Mouse (Mus musculus) limb, embryonic 10.5 days (tissue): ENCODE results near the gene Krt4. TPM values are rescaled to one million over a fixed set of nuclear protein-coding genes. Genes with fewer than 3 reads are reported as not detected.

Experiments
- DNase-seq: peaks from one replicate; pipeline ENCODE4 v3.0.0-alpha.2; 2017; ENCODE audit warnings: low spot score
- H3K27ac ChIP-seq: fragments of 300-500 bp; sonication (generic); 2 replicates; pipeline ENCODE4 v1.5.1; 2016; ENCODE audit warnings: mild to moderate bottlenecking
- H3K27me3 ChIP-seq: fragments of 300-500 bp; sonication (generic); 2 replicates; pipeline ENCODE4 v1.6.1; 2016; ENCODE audit warnings: low read depth, mild to moderate bottlenecking; ENCODE audit not compliant: poor library complexity, severe bottlenecking
- H3K36me3 ChIP-seq: fragments of 300-500 bp; sonication (generic); 2 replicates; pipeline ENCODE4 v1.6.1; 2016; ENCODE audit warnings: mild to moderate bottlenecking, moderate library complexity
- H3K4me1 ChIP-seq: fragments of 300-500 bp; sonication (generic); 2 replicates; pipeline ENCODE4 v1.6.1; 2016
- H3K4me3 ChIP-seq: fragments of 300-500 bp; sonication (generic); 2 replicates; pipeline ENCODE4 v1.5.1; 2016; ENCODE audit warnings: mild to moderate bottlenecking, moderate library complexity
- H3K9me3 ChIP-seq: fragments of 300-500 bp; sonication (generic); replicated peaks from 2 replicates; pipeline ENCODE4 v1.6.1; 2016; ENCODE audit warnings: mild to moderate bottlenecking
- WGBS: fragments of 180-500 bp; shearing (Covaris S2); methylation state at CpG from one replicate; pipeline ENCODE4 v1.1.7; 2016; 5-methylcytosine and 5-hydroxymethylcytosine counted together
- polyA plus RNA-seq: library from polyadenylated mRNA; unstranded; fragments of >200 nt; fragmentation: Nextera tagmentation; extraction: Ambion mirVana; gene quantifications from 2 replicates; pipeline ENCODE4 v1.2.1, GENCODE M21; 2016

Gene Krt4
- polyA plus RNA-seq, result not detected in 2 replicates

DNA sequence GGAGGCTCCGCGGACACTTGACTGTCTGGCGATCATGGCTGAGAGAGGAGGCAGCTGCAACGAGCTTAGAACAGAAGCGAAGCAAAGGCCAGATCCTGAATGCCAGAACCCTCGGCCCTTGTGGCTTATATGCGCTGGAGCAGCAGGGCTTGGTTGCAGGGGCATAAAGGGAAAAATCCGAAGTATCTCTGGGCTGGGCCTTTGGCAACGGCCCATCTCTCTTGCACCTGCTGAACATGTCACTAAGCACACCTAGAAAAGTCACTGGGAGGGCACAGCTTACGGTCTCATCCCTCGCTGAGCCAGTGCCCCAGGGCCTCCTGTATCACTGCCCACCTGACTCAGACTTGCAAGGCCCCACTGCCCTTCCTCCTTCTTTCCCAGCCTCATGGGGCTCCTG, at the start of gene Krt4:
Krt4 (minus strand) TSS at position 101 of the 400 bp plus-strand sequence.
- 80% methylated on average over 11 of the region's 11 CpGs for WGBS
- H3K4me1 ChIP-seq, result peaks cover 22% of the 10 kb centered on the region
- H3K27me3 ChIP-seq, result peaks cover 11% of the 10 kb centered on the region
- H3K9me3 ChIP-seq, result no peaks in the 10 kb centered on the region
- DNase-seq, result no peak
- no peak within 1 kb of the TSS for H3K4me3 ChIP-seq
- no peaks in the 10 kb centered on the region for H3K36me3 ChIP-seq
- H3K27ac ChIP-seq, result no peak within 1 kb of the TSS

DNA sequence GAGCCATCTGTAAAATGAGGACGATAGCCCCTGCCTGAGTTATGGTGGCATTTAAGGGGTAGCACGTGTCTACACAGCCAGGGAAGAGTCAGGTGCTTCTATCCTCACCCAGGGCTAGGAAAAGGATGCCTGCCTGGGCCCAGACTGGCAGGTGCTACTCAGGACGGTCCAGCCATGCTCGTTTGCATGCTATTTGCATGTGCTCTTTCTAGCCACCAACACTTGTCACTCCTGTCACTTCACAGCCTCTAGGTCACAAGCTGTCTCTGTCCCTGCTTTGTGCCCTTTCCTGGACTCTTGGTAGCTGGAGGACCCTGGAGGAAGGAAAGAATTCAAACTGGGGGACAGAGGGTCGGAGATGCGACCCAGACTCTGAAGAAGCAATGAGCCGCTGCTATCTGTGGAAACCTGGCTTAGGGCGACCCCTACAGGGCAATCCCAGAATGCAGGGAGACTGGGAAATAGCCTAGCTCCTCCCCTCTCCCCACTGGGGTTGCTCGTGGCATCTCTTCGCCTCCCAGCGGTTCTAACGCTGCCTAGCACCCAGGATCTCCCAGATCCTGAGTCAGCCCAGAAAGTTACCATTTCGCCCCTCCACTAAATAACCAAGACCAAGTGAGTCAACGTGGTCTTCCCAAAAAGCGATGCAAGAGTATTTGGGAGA, 49.0 kb upstream of the Krt4 start:
- 16% methylated on average over 15 of the region's 15 CpGs for WGBS
- Histone ChIP-seq H3K4me1 (peaks cover 47% of the 10 kb centered on the region), H3K27me3 (peaks cover 17% of the 10 kb centered on the region), H3K27ac (0 out of 2 replicates have a peak overlapping the region, but pooled peaks have one; percentile 30), H3K9me3 (no peaks in the 10 kb centered on the region), H3K4me3 (no peak overlapping the region), H3K36me3 (no peaks in the 10 kb centered on the region)
- peak; percentile 97 for DNase-seq

DNA sequence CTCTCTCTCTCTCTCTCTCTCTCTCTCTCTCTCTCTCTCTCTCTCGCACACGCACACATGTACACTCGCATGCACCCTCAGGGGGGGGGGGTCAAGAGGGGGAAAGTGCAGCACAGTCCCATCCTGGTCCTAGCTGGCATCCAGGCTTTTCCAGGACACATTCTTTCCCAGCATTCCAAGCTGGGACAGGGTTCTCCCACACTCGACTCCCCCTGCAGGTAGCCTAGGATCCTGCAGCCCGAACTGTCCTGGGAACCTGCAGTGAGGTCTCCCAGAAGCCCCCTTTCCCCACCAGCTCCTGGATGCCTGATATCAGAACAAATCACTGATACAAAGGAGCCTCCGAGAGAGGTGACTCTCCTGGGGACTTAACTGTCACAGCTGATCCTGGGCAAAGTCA, 46.0 kb upstream of the Krt4 start:
- Histone ChIP-seq H3K9me3 (no peaks in the 10 kb centered on the region), H3K27ac (peak overlapping the region; percentile 51; the same call in 1 of the 2 replicates), H3K4me1 (peaks cover 20% of the 10 kb centered on the region), H3K27me3 (peaks cover 17% of the 10 kb centered on the region), H3K36me3 (no peaks in the 10 kb centered on the region), H3K4me3 (no peak overlapping the region)
- DNase-seq, result peak; percentile 81
- WGBS, result 11% methylated on average over 3 of the region's 6 CpGs

DNA sequence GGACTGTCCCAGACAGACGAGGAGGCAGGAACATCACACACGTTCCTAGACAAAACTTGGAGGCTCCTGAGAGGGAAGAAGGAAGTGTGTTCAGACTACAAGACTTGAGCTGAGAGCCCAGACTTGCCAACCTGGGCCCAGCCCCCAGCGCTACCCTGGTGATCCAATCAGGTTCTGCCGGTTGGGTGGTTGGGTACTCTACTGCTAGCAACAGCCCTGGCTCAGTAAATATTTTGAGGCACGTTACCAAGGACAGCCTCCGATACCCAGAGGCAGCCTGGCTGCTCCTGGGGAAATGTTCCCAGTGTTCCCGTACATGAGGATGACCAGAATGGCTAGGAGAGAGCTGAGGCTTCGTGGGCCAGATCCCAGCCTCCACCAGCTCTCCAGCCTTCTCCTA, 42.3 kb upstream of the Krt4 start:
- Histone ChIP-seq H3K36me3 (no peaks in the 10 kb centered on the region), H3K4me1 (peaks cover 8% of the 10 kb centered on the region; the same call in 1 of the 2 replicates), H3K4me3 (no peak overlapping the region), H3K27ac (no peak overlapping the region), H3K27me3 (peaks cover 6% of the 10 kb centered on the region; the same call in 1 of the 2 replicates), H3K9me3 (no peaks in the 10 kb centered on the region)
- WGBS, result 84% methylated on average over 8 of the region's 8 CpGs
- DNase-seq, result no peak

DNA sequence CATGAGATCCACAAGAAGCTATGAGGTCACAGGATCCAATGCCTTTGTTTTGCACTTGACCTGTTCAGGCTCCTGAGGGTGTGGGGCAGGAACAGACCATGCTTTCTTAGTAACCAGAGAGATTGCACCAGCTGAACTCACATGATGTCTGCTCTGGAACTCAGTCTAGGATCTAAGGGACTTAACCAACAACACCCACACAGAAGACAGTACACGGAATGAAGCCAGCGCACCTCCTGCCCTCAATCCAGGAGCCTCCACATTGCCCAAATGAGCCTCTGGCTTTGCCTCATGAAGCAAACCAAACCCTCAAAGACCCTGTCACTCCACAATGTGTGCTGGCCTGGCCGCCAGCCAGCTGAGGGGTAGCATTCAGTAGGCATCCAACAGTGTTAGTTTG, 34.4 kb upstream of the Krt4 start:
- Histone ChIP-seq H3K27me3 (0 out of 2 replicates have a peak, but pooled peaks cover under 1% of the 10 kb centered on the region), H3K36me3 (no peaks in the 10 kb centered on the region), H3K4me1 (no peaks in the 10 kb centered on the region), H3K27ac (no peak overlapping the region), H3K4me3 (no peak overlapping the region), H3K9me3 (no peaks in the 10 kb centered on the region)
- DNase-seq, result no peak
- WGBS, result 86% methylated on average over 3 of the region's 3 CpGs

DNA sequence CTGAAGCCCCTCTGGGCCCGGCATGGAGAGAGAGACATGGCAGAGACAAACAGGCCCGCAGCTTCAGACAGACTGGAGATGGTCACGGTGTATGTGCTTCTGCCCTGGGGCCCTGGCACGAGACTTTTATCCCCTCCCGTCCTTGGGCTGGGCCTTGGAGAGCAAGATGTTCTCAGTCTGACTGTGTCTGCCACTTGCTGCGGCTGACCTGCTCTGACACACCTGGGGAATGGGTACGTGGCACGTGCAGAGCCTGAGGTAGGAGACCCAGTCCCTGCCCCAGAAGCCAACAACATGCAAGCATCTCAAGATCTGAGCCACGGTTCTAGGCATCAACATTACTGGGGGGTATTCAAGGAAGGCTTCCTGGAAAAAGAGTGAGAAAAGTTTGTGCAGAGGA, 29.7 kb upstream of the Krt4 start, which contains the start of gene Krt78:
Krt78 (minus strand) TSS at position 101 of the 400 bp plus-strand sequence.
- 0 out of 2 replicates have a peak, but pooled peaks cover 4% of the 10 kb centered on the region for H3K27me3 ChIP-seq
- no peaks in the 10 kb centered on the region for H3K9me3 ChIP-seq
- 90% methylated on average over 9 of the region's 9 CpGs for WGBS
- H3K36me3 ChIP-seq, result no peaks in the 10 kb centered on the region
- no peak for DNase-seq
- H3K4me3 ChIP-seq, result no peak within 1 kb of the TSS
- H3K4me1 ChIP-seq, result no peaks in the 10 kb centered on the region
- no peak within 1 kb of the TSS for H3K27ac ChIP-seq

DNA sequence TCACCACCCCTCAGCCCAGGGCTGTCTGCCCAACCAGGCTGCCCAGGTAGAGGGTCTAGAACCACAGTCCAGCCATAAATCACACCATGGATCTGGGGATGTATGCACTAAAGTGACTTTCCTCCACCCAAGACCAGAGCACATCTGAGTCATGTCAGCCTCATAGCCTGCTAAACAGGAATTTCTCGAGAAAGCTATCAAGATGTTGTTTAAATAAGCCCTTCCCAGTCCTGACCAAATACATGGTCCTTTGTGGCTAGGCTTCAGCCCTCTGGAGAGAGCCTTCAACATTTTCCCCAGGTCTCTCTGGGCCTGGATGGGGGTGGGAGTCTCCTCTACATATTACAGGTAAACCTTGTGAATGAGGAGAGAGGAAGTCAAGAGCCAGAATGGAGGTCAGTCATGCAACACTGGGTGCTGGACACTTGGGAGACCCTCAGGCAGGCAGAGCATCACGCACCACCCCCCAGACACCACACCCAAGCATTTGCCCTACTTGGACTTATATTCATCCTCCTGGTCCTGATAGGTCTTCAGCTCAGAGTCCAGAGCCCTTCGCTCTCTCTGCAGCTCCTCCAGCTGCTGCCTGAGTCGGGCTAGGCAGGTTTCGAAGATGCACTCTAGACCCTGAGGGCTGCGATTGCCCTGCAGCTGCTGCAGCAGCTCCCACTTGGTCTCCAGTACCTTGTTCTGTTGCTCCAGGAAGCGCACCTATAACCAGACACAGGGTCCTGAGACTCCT, 28.4 kb upstream of the Krt4 start:
- Histone ChIP-seq H3K27me3 (0 out of 2 replicates have a peak, but pooled peaks cover 4% of the 10 kb centered on the region), H3K36me3 (no peaks in the 10 kb centered on the region), H3K4me3 (no peak overlapping the region), H3K27ac (no peak overlapping the region), H3K4me1 (no peaks in the 10 kb centered on the region), H3K9me3 (no peaks in the 10 kb centered on the region)
- 89% methylated on average over 7 of the region's 7 CpGs for WGBS
- no peak for DNase-seq

DNA sequence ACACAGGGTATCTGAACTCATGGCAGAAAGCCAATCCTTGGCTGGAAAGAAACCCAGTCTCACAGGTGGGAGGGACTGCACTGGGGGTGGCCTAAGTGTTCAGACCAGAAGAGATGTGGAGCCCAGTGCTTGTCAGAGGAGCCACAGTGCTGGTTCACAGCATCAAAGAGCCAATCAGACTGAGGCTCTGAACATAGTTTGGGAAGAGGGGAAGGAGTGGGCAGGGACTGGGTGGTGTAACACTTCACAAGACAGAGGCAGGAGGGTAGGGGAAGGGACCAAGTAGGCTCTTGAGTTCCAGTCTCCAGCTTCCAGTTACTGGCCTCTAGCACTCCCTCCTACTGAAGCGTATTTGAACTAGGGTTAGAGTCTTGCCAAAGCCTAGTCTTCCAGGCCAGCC, 20.9 kb upstream of the Krt4 start:
- no peak for DNase-seq
- peaks cover 18% of the 10 kb centered on the region for H3K4me1 ChIP-seq
- no peak overlapping the region for H3K4me3 ChIP-seq
- H3K9me3 ChIP-seq, result no peaks in the 10 kb centered on the region
- no peak overlapping the region for H3K27ac ChIP-seq
- H3K27me3 ChIP-seq, result no peaks in the 10 kb centered on the region
- H3K36me3 ChIP-seq, result no peaks in the 10 kb centered on the region
- WGBS, result 83% methylated on average over 1 of the region's 1 CpGs

DNA sequence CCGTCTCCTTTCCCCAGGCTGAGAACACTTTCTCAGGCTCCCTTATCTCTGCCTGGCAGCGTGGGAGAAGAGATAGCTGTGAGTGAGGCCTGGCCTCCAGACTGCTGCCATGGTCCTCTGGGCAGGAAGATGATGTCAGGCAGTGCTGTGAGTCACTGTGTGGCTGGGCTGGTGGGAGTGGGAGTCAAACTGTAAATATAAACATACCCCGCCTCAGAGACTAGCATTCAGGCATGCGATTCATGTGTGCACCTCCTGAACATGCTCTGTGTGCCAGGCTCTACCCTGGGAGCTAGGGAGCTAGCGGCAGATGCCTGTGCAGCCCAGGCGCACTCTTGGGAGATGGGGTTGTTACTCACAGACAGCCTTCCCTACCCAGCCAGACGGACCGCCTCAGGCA, 17.4 kb upstream of the Krt4 start:
- Histone ChIP-seq H3K27ac (0 out of 2 replicates have a peak overlapping the region, but pooled peaks have one; percentile 26), H3K27me3 (no peaks in the 10 kb centered on the region), H3K36me3 (no peaks in the 10 kb centered on the region), H3K4me3 (no peak overlapping the region), H3K4me1 (peaks cover 19% of the 10 kb centered on the region), H3K9me3 (no peaks in the 10 kb centered on the region)
- no peak for DNase-seq
- 68% methylated on average over 8 of the region's 8 CpGs for WGBS

DNA sequence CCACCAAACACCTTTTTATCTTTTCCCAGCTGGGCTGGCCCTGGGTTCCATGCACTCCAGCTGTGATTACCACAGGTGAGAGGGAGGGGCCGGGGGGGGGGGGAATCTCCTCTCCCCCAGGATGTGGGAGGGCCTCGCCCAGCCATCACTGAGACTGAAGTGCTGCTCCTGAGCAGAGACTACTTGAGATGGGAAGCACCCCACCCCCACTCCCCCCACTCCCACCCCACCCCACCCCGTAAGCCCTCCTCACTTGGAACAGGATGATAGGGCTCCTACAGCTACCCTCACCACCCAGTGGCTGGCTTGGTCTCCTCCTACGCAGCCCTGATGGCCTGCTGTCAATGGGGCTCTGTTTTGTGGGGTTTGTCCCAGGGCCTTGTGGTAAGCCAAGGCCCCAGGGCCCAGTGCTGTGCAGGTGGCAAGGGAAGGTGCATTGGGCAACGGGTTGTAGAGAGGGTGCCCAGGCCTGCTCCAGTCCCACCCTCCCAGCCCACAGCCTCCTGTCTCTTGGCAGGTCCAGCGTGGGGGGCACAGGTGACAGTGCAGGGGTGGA, 15.8 kb upstream of the Krt4 start, which contains the start of gene Krt79:
Krt79 (minus strand) TSS at position 51 of the 556 bp plus-strand sequence.
- no peak for DNase-seq
- H3K4me1 ChIP-seq, result peaks cover 19% of the 10 kb centered on the region
- no peak within 1 kb of the TSS for H3K4me3 ChIP-seq
- H3K9me3 ChIP-seq, result no peaks in the 10 kb centered on the region
- 54% methylated on average over 6 of the region's 6 CpGs for WGBS
- H3K27me3 ChIP-seq, result peaks cover 4% of the 10 kb centered on the region; the same call in 1 of the 2 replicates
- peak within 1 kb of the TSS; percentile 36 for H3K27ac ChIP-seq
- no peaks in the 10 kb centered on the region for H3K36me3 ChIP-seq

DNA sequence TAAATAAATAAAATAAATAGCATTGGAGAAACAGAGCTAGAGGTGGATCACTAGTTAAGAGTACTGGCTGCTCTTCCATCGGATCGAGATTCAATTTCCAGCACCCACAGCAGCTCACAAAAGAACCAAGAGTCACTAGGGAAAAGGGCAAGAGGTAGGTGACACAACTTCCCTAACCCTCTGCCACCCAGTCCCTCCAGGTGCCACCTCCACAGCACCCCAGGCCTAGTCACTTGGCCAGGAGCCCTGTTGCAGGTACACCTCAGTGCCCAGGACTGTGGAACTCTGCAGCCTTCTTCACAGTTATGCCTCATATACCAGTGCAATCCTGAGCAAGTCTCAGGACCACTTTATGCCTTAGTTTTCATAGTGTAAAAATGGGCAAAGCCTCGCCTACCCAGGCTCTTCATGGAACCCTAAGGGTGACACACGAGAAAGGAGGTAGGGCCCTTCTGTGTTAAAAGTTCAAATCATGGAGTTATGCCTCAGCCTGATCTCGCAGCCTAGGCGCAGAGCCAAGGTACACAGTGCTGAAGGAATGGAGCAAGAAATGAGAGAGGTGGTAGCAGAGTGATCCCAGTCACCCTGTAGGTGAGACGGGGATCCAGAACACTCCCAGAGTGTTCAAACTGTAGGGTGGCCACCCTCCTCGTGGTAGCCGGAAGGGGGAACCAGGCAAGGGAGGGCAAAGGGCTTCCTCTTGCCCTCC, 14.2 kb upstream of the Krt4 start:
- Histone ChIP-seq H3K27me3 (peaks cover 7% of the 10 kb centered on the region; the same call in 1 of the 2 replicates), H3K36me3 (no peaks in the 10 kb centered on the region), H3K27ac (no peak overlapping the region), H3K9me3 (no peaks in the 10 kb centered on the region), H3K4me3 (no peak overlapping the region), H3K4me1 (peaks cover 19% of the 10 kb centered on the region)
- DNase-seq, result no peak
- WGBS, result 91% methylated on average over 9 of the region's 9 CpGs

DNA sequence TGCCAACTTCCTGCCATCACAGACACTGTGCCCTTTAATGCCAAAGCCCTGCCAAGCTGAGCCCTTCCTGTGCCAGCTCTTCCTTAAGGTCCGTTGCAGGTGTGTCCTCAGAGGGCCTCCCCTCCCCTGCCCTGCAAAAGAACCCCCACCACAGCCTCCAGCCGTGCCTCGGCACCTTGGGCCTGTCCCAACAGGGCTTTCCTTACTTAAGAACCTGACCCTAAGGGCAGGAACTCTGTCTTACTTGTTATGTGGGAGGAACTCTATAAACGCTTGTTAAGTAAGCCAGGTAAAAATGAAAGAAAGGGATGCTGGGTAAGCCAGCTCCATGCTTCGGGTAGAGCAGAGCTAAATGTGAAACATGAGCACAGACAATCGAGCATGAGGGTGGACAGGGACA, 8.5 kb upstream of the Krt4 start:
- Histone ChIP-seq H3K27ac (no peak overlapping the region), H3K9me3 (no peaks in the 10 kb centered on the region), H3K27me3 (peaks cover 51% of the 10 kb centered on the region), H3K4me1 (peaks cover 26% of the 10 kb centered on the region), H3K4me3 (no peak overlapping the region), H3K36me3 (no peaks in the 10 kb centered on the region)
- no peak for DNase-seq
- 70% methylated on average over 6 of the region's 6 CpGs for WGBS
